Mouse (Mus musculus) hematopoietic stem cell, adult 5-6 weeks (primary cell): Measurements from ENCODE around the gene Strip1. TPM values are rescaled to one million over a fixed set of nuclear protein-coding genes. Genes with fewer than 3 reads are reported as not detected.
"Not testable (repeated sequence)": the region's sequence is repeated elsewhere in the genome, so short reads cannot be mapped to it uniquely, and the experiment has no call there.

ENCODE experiments used
- ATAC-seq, 2 experiments: fragments of 125-278 bp in 1 of 2; replicated peaks in 1 of 2; 2 replicates each; pipeline ENCODE4 v1.8.0; 2016 to 2017; ENCODE audit warnings: inconsistent platforms in 2 of 2, mild to moderate bottlenecking in 2 of 2, moderate number of reproducible peaks in 2 of 2, low read depth in 1 of 2, moderate TSS enrichment in 1 of 2; ENCODE audit not compliant: low FRiP score in 2 of 2, poor library complexity in 2 of 2, severe bottlenecking in 2 of 2, insufficient read depth in 1 of 2, low TSS enrichment in 1 of 2
- total RNA-seq: library from RNA; stranded (forward); fragments of 172-1452, 232-1000 nt; gene quantifications from 2 replicates; pipeline ENCODE4 v1.2.3, GENCODE M21; 2017

Strip1 gene
- 17.3 and 17.8 TPM in 2 replicates for total RNA-seq

- ATAC-seq = peak; percentile 89 to 95
Measured at GRCm38 (mm10) chr3:107631523-107631958, at the start of gene Strip1. Strip1 (minus strand) TSS chr3:107631694.

DNA sequence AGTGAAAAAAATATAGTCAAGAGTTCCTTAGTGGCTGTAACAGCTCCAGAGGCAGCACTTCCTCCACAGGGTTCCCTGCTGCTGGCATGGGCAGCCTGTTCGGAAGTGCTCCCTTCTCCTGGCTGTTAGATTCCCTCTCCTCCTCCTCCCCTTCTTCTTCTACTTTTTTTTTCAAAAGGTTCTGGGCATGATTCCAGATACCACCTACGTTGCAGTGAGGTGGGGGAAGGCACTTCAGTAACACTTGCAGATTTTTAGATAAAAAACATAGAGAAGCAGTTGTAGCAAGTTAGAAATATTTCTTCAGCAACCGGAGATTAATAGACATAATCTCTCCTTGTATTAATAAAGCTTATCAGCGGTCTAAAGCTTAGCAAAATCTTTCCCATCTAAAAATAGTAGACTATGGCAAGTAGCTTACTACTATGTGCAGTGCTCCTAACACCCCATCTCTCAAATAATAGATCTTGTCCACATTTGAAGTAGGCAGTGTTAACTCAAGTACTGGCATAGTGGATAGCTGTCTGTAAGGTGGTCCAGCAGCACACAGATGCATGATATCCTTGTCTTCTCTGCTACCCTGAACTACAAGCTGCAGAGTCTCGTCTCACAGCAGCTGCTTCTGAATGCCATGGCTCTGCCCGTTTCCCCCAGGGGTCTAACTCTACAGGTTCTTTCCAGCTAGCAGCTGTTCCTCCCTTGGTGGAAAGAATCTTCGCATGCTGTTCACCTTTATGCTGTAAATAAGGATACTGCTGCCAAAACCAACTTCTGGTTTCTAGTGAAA, 49.5 kb upstream of the Strip1 start:
- peak; percentile 55 to 60 for ATAC-seq

DNA sequence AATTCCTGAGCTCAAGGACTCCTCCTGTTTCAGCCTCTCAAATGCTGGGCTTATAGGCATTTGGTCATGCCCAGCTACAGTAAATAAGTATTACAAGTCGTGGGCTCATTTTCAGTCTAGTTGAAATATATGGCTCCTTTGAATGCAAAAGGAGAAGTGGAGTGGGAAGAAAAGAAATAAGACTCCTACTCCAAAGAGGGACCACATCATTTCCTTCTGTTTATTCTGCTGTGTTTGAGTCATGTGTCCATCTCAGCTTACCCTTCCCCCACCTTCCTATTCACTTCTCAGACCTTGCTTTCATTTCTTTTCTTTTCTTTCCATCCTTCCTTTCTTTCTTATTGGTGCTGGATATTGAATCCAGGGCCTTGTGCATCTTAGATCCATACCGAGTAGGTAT, 40.0 kb upstream of the Strip1 start:
- ATAC-seq = peak; percentile 25 to 56; a peak in 3 of 4 replicates

- ATAC-seq = no peak
Measured at GRCm38 (mm10) chr3:107670500-107670899, 39.0 kb upstream of the Strip1 start.

DNA sequence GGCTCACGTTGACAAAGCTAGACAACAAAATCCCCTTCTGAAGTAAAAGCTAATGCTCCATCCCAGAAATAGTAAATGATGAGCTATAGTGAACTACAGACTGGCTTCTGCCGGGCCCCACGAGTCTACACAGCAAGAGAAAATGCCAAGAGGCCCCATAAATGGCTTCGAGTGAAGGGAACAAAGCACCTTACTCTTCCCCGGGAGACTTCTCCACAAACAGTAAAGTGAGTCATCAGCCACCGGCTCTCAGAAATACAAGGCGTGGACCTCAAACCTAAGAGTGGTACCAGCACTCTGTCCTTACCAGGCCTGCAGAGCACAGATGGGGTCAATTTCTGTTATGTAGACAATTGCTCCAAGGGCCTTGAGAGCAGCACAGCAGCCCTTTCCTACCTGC, 37.3 kb upstream of the Strip1 start:
- no peak for ATAC-seq

DNA sequence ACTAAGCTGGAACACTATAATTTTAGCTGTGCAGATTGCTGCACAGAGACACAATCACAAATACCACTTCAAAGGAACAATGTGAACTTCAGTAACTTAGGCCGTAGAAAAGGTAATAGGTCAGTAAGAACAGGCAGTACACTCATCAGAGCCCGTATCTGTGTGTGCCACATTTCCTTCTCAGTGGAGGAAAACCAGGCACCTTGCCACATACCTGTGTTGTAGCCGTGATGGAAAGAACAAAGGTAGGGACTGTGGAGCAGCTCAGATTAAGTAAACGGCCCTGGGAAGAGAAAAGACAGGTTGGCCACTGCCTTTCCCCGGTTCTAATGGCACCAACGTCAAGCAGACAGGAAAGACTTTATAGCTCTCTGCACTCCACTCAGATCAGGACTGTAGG, 35.9 kb upstream of the Strip1 start:
- no peak for ATAC-seq

GRCm38 (mm10) chr3:107664641-107665040, 33.1 kb upstream of the Strip1 start:
- ATAC-seq = no peak

GRCm38 (mm10) chr3:107659000-107659399, 27.5 kb upstream of the Strip1 start:
- no peak for ATAC-seq

- ATAC-seq = no peak
Measured at GRCm38 (mm10) chr3:107656888-107657287, 25.4 kb upstream of the Strip1 start.

DNA sequence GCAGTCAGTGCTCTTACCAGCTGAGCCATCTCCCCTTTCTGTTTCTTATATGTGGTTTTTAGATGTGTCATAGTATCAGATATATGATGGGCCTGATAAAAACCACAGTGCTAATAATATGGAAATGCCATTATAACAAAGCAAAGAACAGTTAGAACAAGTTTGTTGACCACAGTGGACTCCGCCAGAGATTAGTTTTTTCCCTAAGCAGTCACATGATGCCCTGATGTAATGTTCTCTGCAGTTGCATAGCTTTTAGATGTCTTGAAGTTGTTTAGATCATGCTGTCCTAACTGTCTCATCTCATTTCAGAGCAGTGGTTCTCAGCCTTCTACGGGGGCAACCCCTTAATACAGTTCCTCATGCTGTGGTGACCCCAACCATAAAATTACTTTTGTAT, 24.7 kb upstream of the Strip1 start:
- no peak for ATAC-seq

DNA sequence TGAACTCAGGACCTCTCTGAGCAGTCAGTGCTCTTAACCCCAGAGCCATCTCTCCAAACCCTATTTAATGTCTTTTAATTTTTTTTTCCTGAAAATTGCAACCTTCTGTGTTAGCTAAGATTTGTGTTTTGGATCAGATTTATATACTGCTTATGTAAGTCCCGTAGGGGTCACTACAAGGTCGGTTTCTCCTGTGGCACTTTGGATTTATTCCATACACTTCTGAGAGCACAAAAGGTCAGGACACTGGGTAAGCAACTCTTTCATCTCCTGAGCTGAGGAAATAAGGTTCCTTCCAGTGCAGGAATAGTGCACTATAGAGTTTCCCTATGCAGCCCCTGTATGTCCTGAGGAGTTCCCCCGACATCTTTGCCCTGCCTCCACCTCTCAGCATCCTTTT, 24.0 kb upstream of the Strip1 start:
- ATAC-seq = no peak

GRCm38 (mm10) chr3:107654861-107655260, 23.4 kb upstream of the Strip1 start:
- ATAC-seq = no peak

- ATAC-seq = no peak
Measured at GRCm38 (mm10) chr3:107652968-107653367, 21.5 kb upstream of the Strip1 start.

GRCm38 (mm10) chr3:107650276-107650675, 18.8 kb upstream of the Strip1 start:
- ATAC-seq = not testable (repeated sequence)

- no peak for ATAC-seq
Measured at GRCm38 (mm10) chr3:107646947-107647346, 15.5 kb upstream of the Strip1 start.

DNA sequence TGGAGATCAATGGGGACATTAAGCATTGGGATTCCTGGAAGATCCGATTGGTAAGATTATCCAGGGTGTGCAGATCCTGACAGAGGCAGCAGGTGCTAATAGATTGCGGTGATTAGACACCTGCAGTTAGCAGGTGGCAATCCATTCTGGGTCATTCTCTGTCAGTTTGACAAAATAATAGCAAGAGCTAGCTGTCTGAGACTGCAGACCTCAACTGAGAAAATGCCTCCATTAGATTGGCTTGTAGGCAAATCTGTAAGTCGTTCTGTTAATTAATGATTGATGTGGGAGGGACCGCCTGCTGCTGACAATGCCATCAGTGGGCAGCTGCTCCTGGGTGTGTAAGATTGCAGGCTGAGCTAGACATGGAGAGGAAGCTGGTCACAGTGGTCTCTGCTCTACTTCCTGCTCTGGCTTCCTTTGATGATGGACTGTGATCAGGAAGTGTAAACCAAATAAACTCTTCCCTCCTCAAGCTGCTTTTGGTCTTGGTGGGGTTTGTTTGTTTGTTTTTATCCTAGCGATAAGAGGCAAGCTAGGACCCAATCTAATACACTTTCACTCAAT, 6.2 kb upstream of the Strip1 start:
- peak; percentile 65 to 75 for ATAC-seq

DNA sequence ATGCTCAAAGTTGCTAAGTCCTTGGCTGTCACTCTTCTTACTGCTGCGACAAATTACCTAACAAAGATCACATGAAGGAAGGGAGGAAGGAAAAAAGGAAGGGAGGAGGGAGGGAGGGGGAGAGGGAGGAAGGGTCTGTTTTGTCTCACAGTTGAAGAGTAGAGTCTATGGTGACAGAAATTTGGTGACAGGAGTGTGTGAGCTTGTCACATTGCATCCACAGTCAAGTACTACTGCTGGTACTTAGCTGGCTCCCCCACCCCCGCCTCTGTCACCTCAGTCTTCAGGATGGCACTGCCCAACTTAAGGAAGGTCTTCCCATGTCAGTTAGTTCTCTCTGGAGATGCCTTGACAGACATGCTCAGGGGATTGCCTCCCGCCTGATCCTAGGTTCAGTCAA, 4.7 kb upstream of the Strip1 start:
- ATAC-seq = no peak

DNA sequence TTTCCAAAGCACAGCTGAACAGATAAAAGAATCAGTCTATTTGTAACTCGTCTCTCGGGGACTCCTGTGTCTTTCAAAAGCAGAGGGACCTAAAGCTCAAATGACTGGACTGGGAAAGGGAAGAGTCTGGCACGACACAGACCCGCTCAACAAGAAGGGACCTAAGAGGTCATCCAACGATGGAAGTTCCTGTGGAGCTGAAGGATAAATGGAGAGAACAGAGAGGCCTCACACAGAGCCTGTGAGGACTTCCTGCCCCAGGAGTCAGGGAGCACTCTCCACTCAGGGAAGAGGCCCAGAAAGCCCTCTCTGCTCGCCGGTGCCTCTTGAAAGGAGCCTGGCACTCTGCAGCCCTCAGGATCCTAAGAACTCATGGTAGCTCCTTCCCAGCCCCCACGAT, 4.3 kb upstream of the Strip1 start:
- no peak for ATAC-seq

DNA sequence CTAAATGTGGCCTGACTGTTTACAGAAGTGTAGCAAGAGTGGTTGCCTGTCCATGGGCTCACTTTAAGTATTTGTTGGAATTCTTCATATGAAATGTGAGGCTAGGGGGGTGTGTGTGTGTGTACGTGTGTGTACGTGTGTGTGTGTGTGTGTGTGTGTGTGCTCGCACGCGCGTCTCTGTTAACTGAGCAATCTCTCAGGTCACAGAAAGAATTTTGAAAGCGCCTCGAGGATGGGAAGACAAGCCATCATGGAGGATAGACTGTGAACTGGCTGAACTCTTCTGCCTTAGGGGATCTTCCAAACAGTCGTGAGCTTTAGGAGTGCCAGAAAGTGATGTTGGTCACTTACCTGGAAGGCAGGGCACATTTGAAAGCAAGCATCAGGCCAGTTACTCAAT, 2.4 kb upstream of the Strip1 start:
- no peak for ATAC-seq
